Mouse (Mus musculus): Measurements from ENCODE around the gene Col6a2.

Col6a2 gene

DNA sequence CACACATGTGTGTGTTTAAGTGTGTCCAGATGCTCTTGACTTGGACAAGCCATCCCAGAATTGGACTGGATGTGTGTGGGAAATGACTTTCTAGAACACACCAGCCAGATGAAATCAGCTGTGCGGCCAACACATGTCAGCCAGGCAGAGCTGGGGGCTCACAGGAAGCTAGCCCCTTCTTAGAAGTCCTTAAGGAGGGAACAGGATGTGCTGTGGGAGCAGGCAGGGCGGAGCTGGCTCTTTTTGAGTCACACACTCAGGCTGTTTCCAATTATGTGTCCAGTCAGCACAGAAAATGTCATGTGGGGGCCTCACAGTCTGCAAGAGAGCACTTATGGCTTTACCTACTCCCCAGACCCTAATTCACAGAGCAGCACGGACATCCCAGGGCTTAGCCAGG, 12.6 kb upstream of the Col6a2 start:
- DNase-seq: peak; percentile 70

- no peak for DNase-seq
Measured at GRCm38 (mm10) chr10:76634584-76634983, 11.2 kb upstream of the Col6a2 start.

- no peak for DNase-seq
Measured at GRCm38 (mm10) chr10:76634094-76634571, 10.7 kb upstream of the Col6a2 start.

DNA sequence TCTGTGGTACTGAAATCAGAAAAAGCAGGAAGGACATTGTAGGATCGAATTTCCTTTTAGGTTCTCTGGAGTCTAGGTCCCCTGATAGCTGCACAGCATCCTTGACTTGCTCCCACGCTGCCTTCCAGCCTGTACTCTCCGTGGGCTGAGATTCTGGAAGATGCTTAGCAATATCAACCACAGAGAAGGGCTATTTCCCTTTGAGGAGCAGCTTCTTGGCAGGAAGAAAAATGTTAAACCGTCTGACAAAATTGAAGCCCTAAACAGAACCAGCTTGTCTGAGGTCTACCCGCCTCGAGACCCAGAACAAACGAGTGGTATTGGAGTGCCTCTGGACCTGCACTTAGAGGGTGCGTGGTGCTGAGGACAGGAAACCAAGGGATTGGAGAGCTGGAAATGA, 9.2 kb upstream of the Col6a2 start:
- no peak for DNase-seq

DNA sequence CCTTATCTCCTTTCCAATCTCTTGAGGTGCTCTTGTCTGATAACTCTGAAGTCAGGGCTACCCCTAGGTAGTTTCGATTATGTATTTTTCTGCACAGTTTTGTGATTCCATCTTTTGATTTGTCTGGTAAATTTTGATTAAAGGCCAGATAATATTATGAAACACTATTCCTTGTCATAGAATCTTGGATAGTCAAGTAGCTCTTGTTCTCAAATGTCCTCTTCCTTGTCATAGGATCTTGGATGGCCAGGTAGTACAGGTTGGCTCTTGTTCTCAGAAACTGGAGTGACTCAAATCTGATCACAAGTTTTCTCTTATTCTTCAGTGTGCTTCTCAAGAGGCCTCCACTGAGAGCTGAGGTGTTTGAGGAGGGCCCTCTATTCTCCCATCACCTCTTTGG, 7.2 kb upstream of the Col6a2 start:
- no peak for DNase-seq

DNA sequence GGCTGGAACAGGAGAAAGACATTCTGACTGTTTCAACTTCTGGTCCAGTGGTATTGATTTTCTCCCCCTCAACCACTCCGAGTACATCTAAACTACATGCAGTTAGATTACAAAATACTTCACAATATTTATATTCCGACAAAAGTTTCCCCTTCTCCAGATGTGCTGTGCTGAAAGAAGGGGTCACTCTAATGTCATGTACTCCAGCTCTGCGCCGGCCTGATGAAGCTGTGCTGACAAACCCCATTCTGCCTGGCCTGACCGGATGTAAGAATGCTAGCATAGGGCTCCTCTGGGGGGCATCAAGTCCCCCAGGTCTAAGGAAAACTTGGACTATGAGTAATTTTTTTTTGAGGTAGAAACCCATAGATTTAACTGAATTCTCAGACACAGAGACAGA, 4.3 kb upstream of the Col6a2 start:
- no peak for DNase-seq

- no peak for DNase-seq
Measured at GRCm38 (mm10) chr10:76624903-76625302, 1.5 kb upstream of the Col6a2 start.

GRCm38 (mm10) chr10:76623734-76624133, 304 bp upstream of the Col6a2 start:
- DNase-seq: no peak

GRCm38 (mm10) chr10:76622411-76622810, 1.0 kb downstream of the Col6a2 start:
- no peak for DNase-seq

GRCm38 (mm10) chr10:76612473-76612872, 11.0 kb downstream of the Col6a2 start:
- DNase-seq: no peak

DNA sequence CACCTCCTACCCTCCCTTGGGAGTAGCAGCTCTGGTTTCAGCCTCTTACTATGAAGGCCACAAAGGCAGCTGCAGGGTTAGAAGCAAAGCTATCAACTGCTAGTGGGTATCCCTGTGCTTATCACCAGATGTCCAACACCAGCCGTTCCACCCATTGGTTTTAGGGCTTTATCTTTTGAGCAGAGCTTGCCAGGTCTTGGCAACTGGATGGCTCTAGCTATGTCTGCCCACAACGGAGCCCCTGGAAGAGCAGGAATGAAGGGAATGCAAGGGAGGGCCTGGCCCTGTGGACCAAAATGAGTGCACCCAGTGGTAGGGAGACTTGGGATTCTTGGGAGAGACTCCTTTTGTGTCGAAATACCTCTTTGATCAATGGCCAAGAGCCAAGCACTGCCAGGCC, 20.7 kb downstream of the Col6a2 start:
- no peak for DNase-seq

DNA sequence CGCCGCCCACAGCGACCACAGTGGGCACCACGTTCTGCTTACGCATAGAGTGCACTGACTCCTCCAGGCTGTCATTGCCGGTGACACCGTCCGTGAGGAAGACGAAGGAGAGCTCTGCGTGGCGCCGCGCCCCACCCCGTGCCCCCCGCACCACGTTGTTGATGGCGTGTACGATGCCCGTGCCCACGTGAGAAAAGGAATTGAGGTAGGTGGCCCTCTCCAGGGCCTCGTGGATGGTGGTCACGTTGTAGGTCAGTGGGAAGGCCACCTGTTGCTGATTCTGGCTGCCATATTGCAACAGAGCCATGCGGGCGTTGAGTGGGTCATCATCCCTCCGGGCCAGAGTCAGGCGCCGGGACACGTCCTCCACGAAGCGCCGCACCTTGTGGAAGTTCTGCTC, 27.1 kb downstream of the Col6a2 start:
- no peak for DNase-seq

DNA sequence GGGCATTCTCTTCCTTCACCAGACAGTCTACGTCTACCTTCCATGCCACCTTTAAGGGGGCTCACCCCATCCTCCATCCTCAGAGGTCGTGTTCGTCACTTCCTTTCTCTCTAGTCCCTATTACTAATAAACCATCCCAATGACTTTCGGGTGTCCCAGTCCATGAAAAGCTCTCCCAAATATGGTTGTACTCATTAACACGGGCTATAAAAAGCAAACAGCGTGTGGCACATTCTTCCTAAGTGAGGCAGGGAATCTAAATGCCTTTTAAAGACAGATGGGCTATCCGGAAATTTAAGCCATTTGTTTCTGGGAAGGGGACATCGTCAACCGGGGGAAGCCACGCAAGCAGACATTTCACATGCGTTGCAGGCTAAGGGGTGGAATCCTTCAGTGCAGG, 33.2 kb downstream of the Col6a2 start:
- no peak for DNase-seq

DNA sequence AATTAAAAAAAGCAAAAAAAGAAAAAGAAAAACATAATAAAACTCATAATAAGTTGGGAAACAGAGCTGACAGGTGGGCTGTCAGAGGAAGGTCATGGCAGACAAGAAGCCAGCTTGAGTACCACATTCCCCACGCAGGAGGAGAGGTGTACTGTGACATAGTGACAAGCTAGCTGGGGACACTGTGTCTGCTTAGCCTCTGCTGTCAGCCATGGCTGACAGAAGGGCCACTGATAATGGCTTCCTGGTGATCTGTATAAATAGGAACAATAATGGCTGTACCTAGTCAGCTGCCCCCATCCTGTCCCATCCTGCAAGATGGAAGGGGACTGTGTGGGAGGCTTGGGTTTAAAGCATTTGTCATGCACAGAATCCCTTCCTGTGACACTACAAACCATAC, 37.2 kb downstream of the Col6a2 start:
- no peak for DNase-seq

GRCm38 (mm10) chr10:76584138-76584537, 39.3 kb downstream of the Col6a2 start:
- DNase-seq: no peak

DNA sequence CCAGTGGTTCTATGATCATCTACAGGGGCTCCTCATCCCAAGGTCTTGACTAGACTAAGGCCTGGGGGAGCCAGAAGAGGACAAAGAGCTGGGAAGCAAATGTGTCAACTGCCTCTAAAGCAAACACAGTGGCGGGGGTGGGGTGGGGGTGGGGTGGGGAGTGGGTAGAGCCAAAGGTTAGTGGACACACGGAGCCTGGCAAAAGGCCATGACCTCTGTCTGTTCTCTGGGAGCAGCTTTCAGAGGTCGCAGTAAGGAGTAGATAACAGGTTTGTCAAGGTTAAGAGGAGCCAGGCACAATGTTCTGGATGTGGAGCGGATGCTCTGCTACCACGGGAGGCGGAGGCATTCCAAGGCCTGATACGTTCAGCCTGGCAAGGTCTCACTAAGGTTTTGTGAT, 46.5 kb downstream of the Col6a2 start:
- no peak for DNase-seq

- DNase-seq: peak; percentile 40
Measured at GRCm38 (mm10) chr10:76575374-76575773, 48.1 kb downstream of the Col6a2 start, which contains the start of gene Ftcd. Gene Ftcd (plus strand): TSS chr10:76575648.

- DNase-seq: no peak
Measured at GRCm38 (mm10) chr10:76572151-76572550, 51.3 kb downstream of the Col6a2 start.

GRCm38 (mm10) chr10:76571070-76571469, 52.4 kb downstream of the Col6a2 start:
- DNase-seq: no peak

DNA sequence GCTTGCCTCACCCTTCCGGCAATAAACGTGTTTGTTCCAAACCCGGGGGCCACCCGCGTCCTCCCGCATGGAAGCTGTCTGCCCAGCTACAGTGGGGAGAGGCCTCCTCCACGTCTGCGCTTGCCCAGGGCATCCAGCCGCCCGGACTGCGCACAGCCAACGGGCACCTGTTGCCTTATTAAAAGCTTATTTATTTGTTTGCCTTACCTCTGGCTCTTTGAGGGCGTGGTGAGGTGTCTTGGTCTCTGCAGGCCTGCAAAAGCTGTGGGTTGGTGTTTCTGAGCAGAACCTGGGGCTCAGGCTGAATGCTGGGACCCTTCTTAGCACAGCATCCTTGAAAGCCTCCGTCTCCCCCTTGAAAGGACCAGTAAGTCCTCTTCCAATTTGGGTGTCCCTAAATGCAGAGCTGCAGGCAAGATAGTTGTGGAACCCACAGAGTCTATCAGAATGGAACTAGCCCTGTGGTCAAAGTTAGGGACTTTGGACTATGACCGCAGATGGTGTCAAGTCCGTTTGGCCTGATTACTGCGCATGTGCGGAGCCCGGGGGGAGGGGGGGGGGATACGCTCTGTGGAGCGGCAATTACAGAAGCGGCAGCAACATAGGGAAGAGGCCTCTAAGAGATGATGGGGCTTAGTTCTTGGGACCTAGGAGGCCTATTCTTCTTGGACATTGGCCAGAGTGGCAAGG, 53.3 kb downstream of the Col6a2 start:
- no peak for DNase-seq

GRCm38 (mm10) chr10:76561972-76562371, 61.5 kb downstream of the Col6a2 start, which contains the start of gene Spatc1l:
Gene Spatc1l (plus strand): TSS chr10:76562272.
- no peak for DNase-seq

- no peak for DNase-seq
Measured at GRCm38 (mm10) chr10:76554061-76554460, 69.4 kb downstream of the Col6a2 start.

DNA sequence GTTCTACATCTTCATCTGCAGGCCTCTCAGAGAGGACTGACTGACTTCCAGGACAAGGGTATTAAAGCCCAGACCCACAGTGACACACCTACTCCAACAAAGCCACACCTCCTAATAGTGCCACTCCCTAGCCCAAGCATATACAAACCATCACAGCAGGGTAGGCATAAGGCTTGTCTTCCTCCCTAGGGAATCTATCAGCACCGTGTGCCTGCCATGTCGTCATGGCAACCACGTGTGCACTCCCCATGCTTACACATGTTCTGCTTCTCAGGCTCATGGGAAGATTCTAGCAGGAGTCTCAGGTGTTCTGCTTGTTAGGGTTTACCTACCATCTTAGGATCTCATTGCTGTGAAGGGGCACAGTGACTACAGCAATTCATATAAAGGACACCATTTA, 71.9 kb downstream of the Col6a2 start:
- DNase-seq: no peak

GRCm38 (mm10) chr10:76550458-76550857, 73.0 kb downstream of the Col6a2 start:
- DNase-seq: no peak

DNA sequence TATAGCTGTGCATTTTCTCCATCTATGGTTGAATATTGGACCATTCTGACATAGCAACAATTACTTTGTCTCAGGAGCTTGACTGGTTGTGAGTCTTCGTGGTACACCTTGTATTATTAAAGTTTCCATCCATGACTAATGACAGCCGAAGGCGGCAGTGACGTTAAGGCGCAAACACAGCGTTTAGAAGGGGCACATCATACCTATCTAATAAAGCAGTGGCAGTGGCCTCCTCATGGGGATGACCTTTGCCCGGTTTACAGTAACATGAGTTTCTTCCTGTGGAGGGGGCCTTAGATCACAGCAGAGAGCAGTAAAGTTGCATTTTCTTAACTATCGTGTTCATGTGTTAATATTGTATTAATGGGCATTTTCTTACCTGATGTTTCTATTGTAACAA, 75.2 kb downstream of the Col6a2 start:
- DNase-seq: no peak
